Mouse (Mus musculus): Measurements from ENCODE around the gene Pde5a.

DNA sequence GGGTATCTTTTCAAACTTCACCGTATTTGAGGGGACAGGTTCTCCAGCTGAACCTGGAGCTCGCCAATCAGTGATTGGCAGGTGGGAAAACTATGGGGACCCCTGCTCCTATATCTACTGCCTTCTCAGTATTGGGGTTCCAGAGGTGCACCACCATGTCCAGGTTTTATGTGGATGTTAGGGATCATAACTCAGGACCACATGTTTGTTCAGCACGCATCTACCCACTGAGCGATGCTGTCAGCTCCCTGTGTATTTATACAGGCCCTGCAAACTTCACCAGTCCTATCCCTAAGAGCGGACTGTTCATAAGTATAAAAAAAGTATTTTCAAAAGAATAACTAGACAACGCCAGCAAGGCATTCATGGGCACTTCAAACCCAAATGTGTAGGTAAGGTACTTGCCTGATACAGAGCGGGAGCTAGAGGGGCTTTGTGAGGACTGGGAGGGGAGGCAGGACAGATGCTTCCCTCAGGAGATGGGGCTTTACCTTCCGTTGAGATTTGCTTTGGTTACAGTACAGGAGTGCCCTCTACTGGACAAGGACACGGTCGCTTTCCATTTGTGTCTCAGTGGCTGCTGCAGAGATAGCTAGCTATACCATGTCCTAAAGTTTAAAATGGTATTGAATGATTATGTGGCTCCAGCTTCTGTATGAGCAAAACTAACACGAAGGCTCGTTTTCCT lies 175.1 kb downstream of the Pde5a start:
- peak; percentile 85 for TF ChIP-seq CTCF (IDR thresholded peaks at IDR 0.05; ENCODE audit: low read depth)
- TF ChIP-seq EP300 (IDR thresholded peaks at IDR 0.05; ENCODE audit: low read depth) = no peak
